ENCODE assay signal across 9 mouse cellular contexts in genomic region chr6:83673395-83673794, GRCm38 (mm10). TPM values are rescaled to one million over a fixed set of nuclear protein-coding genes. Genes with fewer than 3 reads are reported as not detected.
DNase-seq lines count a peak whose midpoint lies in the region; ATAC-seq and TF ChIP-seq lines count a peak whose summit lies in the region.
"Had no signal": no experiment of that assay in that cellular context is flagged by ENCODE, and none has a peak within 500 bp of the region (broad histone marks: within the 10 kb centered on the region; RNA-seq: fewer than 3 reads in every experiment).

No protein-coding gene starts in this region.

- H3K27me3 ChIP-seq in spleen, adult 2 months (ENCODE audit: control insufficient read depth, insufficient read depth, low read length) = no peaks in the 10 kb centered on the region; the same call in 1 of the 2 replicates
- H3K27me3 ChIP-seq: limb, embryonic 15.5 days had no signal

- H3K27ac ChIP-seq in spleen, adult 2 months (ENCODE audit: insufficient read depth, low read length) = no peak overlapping the region
- H3K27ac ChIP-seq: limb, embryonic 15.5 days had no signal

- peak; percentile 71 to 80 for DNase-seq in CD8-positive naive resting alpha-beta T cell, adult 2 months (ENCODE audit: low read depth in 2 of 2, low spot score in 2 of 2)
- DNase-seq in T-cell, adult 2 months (ENCODE audit: low spot score) = peak; percentile 71
- DNase-seq in cerebellum, postnatal 4 days (ENCODE audit: low spot score in 2 of 2) = peak; percentile 59 to 74
- peak; percentile 44 to 72 for DNase-seq in gastrocnemius, postnatal 4 days (ENCODE audit: low spot score in 2 of 2)
- peak; percentile 83 to 85 for DNase-seq in layer of hippocampus, postnatal 10 days (ENCODE audit: low spot score in 2 of 2)
- peak; percentile 31 to 44 for DNase-seq in spleen, adult 2 months (ENCODE audit: low read depth in 1 of 2, low spot score in 2 of 2)

- peak; percentile 47; the same call in 1 of the 2 replicates for TF ChIP-seq CTCF in spleen, adult 2 months (IDR thresholded peaks at IDR 0.05; ENCODE audit: extremely low read depth, insufficient read depth, insufficient read length, insufficient replicate concordance)

- WGBS in spleen, adult 2 months = 12% methylated on average over 4 of the region's 4 CpGs

- peak; percentile 57; the same call in 1 of the 2 replicates for ATAC-seq in megakaryocyte-erythroid progenitor cell, adult 5-6 weeks (replicated peaks; ENCODE audit: low FRiP score, low TSS enrichment, poor library complexity, severe bottlenecking)
- ATAC-seq in erythroid progenitor cell, adult 5-6 weeks (replicated peaks; ENCODE audit: low FRiP score, poor library complexity, severe bottlenecking) = no peak

- no peaks in the 10 kb centered on the region for H3K36me3 ChIP-seq in spleen, adult 2 months (ENCODE audit: control insufficient read depth, insufficient read depth, low read length)
- H3K36me3 ChIP-seq: limb, embryonic 15.5 days had no signal

- TF ChIP-seq POLR2A in spleen, adult 2 months (IDR thresholded peaks at IDR 0.05; ENCODE audit: low read depth, low read length) = no peak

- H3K4me3 ChIP-seq in spleen, adult 2 months (ENCODE audit: extremely low read depth, insufficient read depth, insufficient read length) = no peak overlapping the region
- H3K4me3 ChIP-seq: limb, embryonic 15.5 days had no signal

- H3K4me1 ChIP-seq in spleen, adult 2 months (ENCODE audit: control insufficient read depth, insufficient read depth, insufficient read length) = no peaks in the 10 kb centered on the region
- H3K4me1 ChIP-seq: limb, embryonic 15.5 days had no signal

RNA-seq across cellular contexts. Expression of gene Cd207, which starts 4.3 kb away (rescaled TPM):
- total RNA-seq in gastrocnemius, postnatal 4 days (2021) = not detected
- not detected for total RNA-seq in layer of hippocampus, postnatal 10 days (2021)
- not detected in 2 replicates for total RNA-seq in megakaryocyte-erythroid progenitor cell, adult 5-6 weeks (2014; fragmentation: Nextera tagmentation)
- not detected in 2 replicates for total RNA-seq in megakaryocyte-erythroid progenitor cell, adult 5-6 weeks (2017)
- polyA plus RNA-seq in spleen, adult 2 months (2012; rRNA removed) = 0.49 and 3.4 TPM in 2 replicates
- not detected in 2 replicates for total RNA-seq in erythroid progenitor cell, adult 5-6 weeks (2015; ENCODE audit: low replicate concordance)
- total RNA-seq in erythroid progenitor cell, adult 5-6 weeks (2017; ENCODE audit: low replicate concordance) = not detected in 2 replicates
- polyA plus RNA-seq: limb, embryonic 15.5 days had no signal

RNA-seq across cellular contexts. Expression of gene Clec4f, which starts 17.4 kb away (rescaled TPM):
- under 1 TPM in 1 of 2 experiments, not detected in 1; 0.23 TPM for total RNA-seq in gastrocnemius, postnatal 4 days (2021)
- not detected for total RNA-seq in layer of hippocampus, postnatal 10 days (2021)
- not detected in 2 replicates for total RNA-seq in megakaryocyte-erythroid progenitor cell, adult 5-6 weeks (2014; fragmentation: Nextera tagmentation)
- total RNA-seq in megakaryocyte-erythroid progenitor cell, adult 5-6 weeks (2017) = not detected in 2 replicates
- not detected in 2 replicates for polyA plus RNA-seq in spleen, adult 2 months (2012; rRNA removed)
- total RNA-seq in erythroid progenitor cell, adult 5-6 weeks (2015; ENCODE audit: low replicate concordance) = not detected in 2 replicates
- total RNA-seq in erythroid progenitor cell, adult 5-6 weeks (2017; ENCODE audit: low replicate concordance) = not detected in 2 replicates
- polyA plus RNA-seq: limb, embryonic 15.5 days had no signal

RNA-seq across cellular contexts. Expression of gene Vax2, which starts 37.7 kb away (rescaled TPM):
- total RNA-seq in gastrocnemius, postnatal 4 days (2021) = not detected
- not detected for total RNA-seq in layer of hippocampus, postnatal 10 days (2021)
- total RNA-seq in megakaryocyte-erythroid progenitor cell, adult 5-6 weeks (2014; fragmentation: Nextera tagmentation) = not detected in 2 replicates
- total RNA-seq in megakaryocyte-erythroid progenitor cell, adult 5-6 weeks (2017) = not detected in 2 replicates
- not detected in 2 replicates for polyA plus RNA-seq in spleen, adult 2 months (2012; rRNA removed)
- not detected in 2 replicates for total RNA-seq in erythroid progenitor cell, adult 5-6 weeks (2015; ENCODE audit: low replicate concordance)
- total RNA-seq in erythroid progenitor cell, adult 5-6 weeks (2017; ENCODE audit: low replicate concordance) = not detected in 2 replicates
